Mouse (Mus musculus) CD4-positive, CD25-positive, alpha-beta regulatory T cell, adult 4 months (primary cell): ENCODE data around the gene Borcs6. TPM values are rescaled to one million over a fixed set of nuclear protein-coding genes. Genes with fewer than 3 reads are reported as not detected.

Source experiments
- ATAC-seq: one replicate; pipeline ENCODE4 v1.8.0; 2017
- polyA plus RNA-seq, 2 experiments: library from polyadenylated mRNA; unstranded; fragments of 100-300 nt; shearing (Covaris generic); gene quantifications; one replicate each; pipeline ENCODE4 v1.2.1; 2017

Gene Borcs6
- polyA plus RNA-seq, 2 experiments from 2014 or later = 1.0 to 1.4 TPM

DNA sequence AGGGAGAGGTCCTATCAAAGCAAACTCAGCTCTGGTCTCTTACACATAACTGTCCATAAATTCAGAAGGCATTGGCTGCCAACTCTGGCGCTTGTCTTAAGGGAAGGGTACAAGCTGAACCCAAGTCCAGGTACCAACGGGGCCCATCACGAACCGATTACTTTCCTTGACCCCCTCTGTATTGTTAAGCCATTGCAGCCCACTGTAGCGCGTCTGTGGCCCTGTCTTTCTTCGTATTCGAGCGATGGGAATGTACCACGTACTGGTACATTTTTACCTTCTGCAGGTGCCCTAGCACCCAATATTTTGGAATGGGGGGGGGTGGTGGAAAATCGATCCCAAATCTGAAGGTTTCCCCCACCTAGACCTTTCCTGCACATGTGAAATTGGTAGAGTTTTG is 12.7 kb downstream of the Borcs6 start:
- ATAC-seq = no peak

- ATAC-seq = no peak
Observed at GRCm38 (mm10) chr11:69072666-69073064, 13.1 kb downstream of the Borcs6 start.

DNA sequence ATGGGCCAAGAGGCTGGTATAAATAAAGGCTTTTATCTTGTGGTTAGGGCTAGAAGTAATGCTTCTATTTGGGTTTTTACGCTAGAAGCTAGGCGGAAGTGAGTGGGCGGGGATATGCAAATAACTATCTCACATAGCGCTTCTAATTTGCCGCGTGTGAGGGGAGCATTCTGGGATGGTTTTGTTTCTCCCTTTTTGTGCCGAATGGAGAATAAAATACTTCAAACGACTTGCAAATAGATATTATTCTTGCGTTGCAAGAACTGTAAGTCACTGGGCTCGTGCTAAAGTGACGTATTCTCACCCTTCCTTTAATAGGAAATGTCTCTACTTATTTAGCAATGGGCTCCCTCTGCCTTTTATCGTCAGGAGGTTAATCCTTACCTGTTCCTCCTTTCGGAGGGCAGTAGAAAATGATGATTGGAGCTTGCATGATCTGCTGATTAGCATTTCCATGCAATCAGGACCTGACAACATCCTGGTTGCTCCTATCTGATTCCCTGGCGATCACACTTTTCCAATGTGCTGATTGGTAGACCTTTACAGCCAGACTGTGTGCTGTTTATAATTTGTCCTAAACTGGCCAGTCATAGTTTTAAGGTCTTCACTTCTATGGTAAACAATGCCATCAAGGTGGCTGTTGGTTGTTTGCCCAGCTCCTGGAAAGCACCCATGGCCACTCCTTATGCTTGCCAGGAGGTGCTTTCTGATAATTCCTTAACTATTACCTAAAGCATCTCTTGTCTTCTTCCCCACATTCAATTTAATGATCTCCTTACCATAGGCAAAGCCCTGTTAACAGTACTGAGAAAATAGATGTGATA is 13.8 kb downstream of the Borcs6 start:
- ATAC-seq = peak; percentile 75

DNA sequence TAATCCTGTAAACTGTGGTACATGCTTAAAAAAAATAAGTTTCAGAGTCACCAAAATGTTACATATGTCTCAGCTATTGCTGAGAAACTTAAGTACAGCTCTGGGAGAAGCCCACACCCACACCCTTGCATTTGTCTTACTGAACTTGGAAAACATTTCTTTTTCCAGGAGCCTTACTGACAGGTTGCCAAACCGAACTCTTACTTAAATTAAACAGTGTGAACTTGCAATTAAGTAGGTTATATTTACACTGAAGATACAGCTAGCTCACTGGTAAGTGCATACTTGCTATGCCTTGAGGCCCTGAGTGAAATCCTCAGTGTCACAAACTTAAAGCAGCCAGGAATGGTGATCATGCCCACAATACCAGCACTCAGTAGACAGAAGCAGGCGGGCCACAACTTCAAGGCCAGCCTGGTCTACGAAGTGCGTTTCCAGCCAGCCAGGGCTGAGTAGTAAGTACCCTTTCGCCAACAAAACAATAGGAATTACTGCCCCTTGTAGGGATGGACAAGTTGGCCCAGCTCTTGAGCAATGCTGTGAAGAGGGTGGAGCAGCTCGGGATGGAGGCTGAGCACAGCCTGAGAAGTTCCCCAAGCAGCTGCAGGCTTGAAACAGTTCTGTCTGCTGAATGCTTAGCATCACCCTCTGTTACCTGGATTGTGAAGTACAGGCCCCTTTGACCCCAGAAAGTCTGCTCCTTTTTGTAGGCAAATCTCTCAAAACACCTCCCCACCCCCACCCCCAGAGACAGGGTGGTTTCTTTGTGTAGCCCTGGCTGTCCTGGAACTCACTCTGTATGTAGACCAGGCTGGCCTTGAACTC is 14.6 kb downstream of the Borcs6 start:
- no peak for ATAC-seq

GRCm38 (mm10) chr11:69074776-69075069 is 15.2 kb downstream of the Borcs6 start:
- ATAC-seq = no peak

- ATAC-seq = no peak
Observed at GRCm38 (mm10) chr11:69075764-69076479, 16.4 kb downstream of the Borcs6 start.

- no peak for ATAC-seq
Observed at GRCm38 (mm10) chr11:69076572-69076971, 17.1 kb downstream of the Borcs6 start.

- ATAC-seq = no peak
Observed at GRCm38 (mm10) chr11:69077316-69077715, 17.8 kb downstream of the Borcs6 start.

- ATAC-seq = no peak
Observed at GRCm38 (mm10) chr11:69078041-69078440, 18.5 kb downstream of the Borcs6 start.

DNA sequence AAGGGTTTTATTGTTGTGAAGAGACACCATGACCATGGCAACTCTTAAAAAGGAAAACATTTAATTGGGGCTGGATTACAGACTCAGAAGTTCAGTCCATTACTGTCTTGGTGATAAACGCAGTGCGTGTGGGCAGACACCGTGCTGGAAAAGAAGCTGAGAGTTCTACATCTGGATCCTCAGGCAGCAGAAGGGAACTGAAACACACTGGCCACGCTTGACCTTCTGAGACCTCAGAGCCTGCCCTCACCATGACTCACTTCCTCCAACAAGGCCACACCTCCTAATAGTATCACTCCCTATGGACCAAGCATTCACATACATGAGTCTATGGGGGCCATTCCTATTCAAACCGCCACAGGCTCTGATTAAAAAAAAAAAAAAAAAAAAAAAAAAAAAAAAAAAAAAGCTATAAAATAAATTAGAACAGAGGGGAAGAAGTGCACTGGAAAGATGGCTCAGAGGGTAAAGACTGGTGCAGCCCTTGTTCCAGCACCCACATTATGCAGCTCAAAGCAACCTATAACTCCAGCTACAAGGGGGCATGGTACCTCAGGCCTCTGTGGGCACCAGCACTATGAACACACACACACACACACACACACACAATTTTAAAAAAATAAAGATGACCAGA is 19.4 kb downstream of the Borcs6 start:
- no peak for ATAC-seq

- ATAC-seq = no peak
Observed at GRCm38 (mm10) chr11:69080102-69080854, 20.8 kb downstream of the Borcs6 start.

DNA sequence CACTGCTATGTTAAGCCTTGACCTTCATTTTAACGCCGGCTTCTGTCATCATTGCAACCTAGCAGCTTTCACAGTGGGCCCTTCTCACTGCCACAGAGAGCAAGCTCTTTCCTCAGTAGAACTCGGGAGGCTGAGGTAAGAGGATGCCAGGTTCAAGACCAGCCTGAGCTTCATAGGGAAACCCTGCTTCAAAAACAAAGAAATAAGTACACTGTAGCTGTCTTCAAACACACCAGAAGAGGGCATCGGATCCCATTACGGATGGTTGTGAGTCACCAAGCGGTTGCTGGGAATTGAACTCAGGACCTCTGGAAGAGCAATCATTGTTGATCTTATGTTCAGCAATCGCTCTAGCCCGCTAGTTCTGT is 21.3 kb downstream of the Borcs6 start:
- no peak for ATAC-seq

DNA sequence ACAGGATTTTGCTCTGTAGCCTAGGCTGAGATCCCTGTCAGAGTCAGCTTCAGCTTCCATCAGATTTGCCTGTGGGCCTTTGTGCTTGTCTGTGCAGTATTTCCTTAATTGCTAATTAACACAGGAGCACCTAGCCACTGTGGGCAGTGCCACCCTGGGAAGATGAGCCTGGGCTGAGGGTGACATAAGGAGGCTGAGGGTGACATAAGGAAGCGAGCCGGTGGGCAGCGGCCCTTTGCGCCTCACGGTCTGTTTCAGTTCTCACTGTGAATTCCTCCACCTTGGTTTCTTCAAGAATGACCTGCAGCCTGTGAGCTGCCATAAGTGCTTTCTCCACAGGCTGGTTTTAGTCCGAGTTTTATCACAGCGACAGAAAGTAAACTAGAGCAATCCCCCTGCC is 22.1 kb downstream of the Borcs6 start:
- ATAC-seq = no peak

GRCm38 (mm10) chr11:69085608-69086007 is 26.1 kb downstream of the Borcs6 start:
- no peak for ATAC-seq

GRCm38 (mm10) chr11:69086390-69086789 is 26.9 kb downstream of the Borcs6 start:
- no peak for ATAC-seq

- ATAC-seq = no peak
Observed at GRCm38 (mm10) chr11:69087082-69087481, 27.6 kb downstream of the Borcs6 start.

DNA sequence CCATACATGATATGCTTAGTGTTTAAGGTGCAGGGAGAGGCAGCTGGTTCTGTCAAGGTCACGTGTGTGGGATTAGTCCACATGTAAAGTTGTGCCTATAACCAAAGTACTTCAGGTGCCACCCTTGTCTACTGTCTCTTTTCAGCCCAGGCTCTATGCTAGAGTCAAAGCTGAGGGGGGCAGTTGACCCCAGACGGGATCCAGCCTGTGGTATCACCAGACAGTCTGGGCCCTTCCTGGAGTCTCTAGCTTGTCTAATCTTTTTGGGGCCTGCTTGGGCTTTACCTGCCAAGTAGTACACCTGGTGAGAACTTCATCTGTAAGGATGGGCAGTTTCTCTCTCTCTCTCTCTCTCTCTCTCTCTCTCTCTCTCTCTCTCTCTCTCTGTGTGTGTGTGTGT is 28.1 kb downstream of the Borcs6 start:
- no peak for ATAC-seq

DNA sequence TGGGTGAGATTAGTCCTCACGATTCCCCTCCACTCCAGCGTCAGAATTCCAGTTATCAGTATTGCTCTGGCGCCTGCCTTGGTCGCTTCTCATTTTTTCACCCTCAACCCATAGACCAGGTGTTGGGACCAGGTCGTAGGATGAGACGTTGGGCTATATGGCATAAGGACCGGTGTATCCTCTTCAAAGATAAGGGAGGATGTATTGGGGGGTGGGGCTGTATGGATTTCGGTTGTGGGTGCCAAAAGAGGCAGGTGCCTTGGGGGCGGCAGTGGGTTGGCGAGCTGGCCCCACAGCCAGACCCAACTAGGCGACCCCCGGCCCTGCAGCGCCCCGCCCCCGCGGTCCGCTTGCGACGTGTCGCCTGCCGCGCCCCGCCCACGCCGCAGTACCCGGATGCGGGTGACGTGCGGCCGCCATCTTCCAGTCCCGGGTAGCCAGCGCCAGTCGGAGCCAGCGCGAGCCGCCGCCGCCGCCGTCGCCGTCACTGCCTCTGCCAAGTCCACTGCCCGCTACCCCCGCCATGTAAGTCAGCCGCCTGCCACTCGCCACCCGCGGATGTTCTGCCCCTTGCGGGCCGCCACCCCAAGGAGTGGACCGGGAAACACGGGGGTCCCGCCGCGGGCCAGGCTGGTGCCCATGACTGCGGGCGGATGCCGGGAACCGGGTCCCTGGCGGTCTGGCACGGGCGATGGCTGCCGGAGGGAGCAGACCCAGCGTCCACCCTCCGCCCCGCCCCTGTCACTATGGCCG is 28.8 kb downstream of the Borcs6 start, which contains the start of gene Vamp2:
Gene Vamp2 (plus strand): TSS at position 388 of the 753 bp plus-strand sequence.
- peak; percentile 62 for ATAC-seq

- ATAC-seq = peak; percentile 9
Observed at GRCm38 (mm10) chr11:69088856-69089615, 29.5 kb downstream of the Borcs6 start.

- ATAC-seq = no peak
Observed at GRCm38 (mm10) chr11:69089616-69090290, 30.2 kb downstream of the Borcs6 start.
